Mouse (Mus musculus) lung, embryonic 15.5 days (tissue): Measurements from ENCODE around the gene Prr29. TPM values are rescaled to one million over a fixed set of nuclear protein-coding genes. Genes with fewer than 3 reads are reported as not detected.

ENCODE experiments used
- ATAC-seq: fragments of 200-750 bp; cut with Nextera tagmentation; 2 replicates; pipeline ENCODE4 v1.8.0; 2017; ENCODE audit warnings: moderate number of reproducible peaks, borderline replicate concordance; ENCODE audit not compliant: low FRiP score, low TSS enrichment; ENCODE audit errors: extremely low read depth
- H3K27ac ChIP-seq: fragments of 300-500 bp; sonication (generic); 2 replicates; pipeline ENCODE4 v1.5.1; 2015; ENCODE audit warnings: moderate library complexity, mild to moderate bottlenecking, inconsistent platforms
- H3K27me3 ChIP-seq: fragments of 300-500 bp; sonication (generic); 2 replicates; pipeline ENCODE4 v1.6.1; 2015; ENCODE audit warnings: inconsistent platforms
- H3K36me3 ChIP-seq: fragments of 300-500 bp; sonication (generic); 2 replicates; pipeline ENCODE4 v1.6.1; 2015; ENCODE audit warnings: inconsistent platforms
- H3K4me1 ChIP-seq: fragments of 300-500 bp; sonication (generic); 2 replicates; pipeline ENCODE4 v1.6.1; 2015; ENCODE audit warnings: inconsistent platforms
- H3K4me2 ChIP-seq: fragments of 300-500 bp; sonication (generic); 2 replicates; pipeline ENCODE4 v1.6.1; 2015; ENCODE audit warnings: inconsistent platforms, mild to moderate bottlenecking, moderate library complexity
- H3K4me3 ChIP-seq: fragments of 300-500 bp; sonication (generic); 2 replicates; pipeline ENCODE4 v1.5.1; 2015; ENCODE audit warnings: mild to moderate bottlenecking, inconsistent platforms
- H3K9ac ChIP-seq: fragments of 300-500 bp; sonication (generic); 2 replicates; pipeline ENCODE4 v1.6.1; 2015; ENCODE audit warnings: inconsistent platforms
- H3K9me3 ChIP-seq: fragments of 300-500 bp; sonication (generic); 2 replicates; pipeline ENCODE4 v1.6.1; 2016; ENCODE audit warnings: inconsistent platforms
- WGBS: fragments of 180-500 bp; shearing (Covaris S2); methylation state at CpG from one replicate; pipeline ENCODE4 v1.1.7; 2015; 5-methylcytosine and 5-hydroxymethylcytosine counted together
- polyA plus RNA-seq: library from polyadenylated mRNA; unstranded; fragments of >200 nt; fragmentation: Nextera tagmentation; extraction: Ambion mirVana; gene quantifications from 2 replicates; pipeline ENCODE4 v1.2.1, GENCODE M21; 2015

Gene Prr29
- 0.93 and 1.1 TPM in 2 replicates for polyA plus RNA-seq

DNA sequence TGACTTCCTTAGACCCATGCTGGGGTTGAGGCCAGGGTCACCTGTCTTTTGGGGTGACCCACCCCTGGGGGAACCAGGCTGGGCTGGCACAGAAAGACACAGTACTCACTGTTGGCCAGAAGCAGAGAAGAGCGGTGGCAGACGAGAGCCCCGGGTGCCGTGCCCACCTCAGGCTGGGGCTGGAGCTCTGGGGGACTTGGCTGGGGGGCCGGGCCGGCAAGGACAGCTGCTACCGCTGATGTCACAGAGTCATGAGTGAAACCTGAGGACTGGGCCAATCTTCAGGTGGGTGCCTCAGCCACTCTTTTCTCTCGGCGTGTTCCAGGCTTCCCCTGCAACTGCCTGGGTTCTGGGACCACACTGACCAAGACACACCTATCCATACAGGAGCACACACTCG lies at the start of gene Prr29:
Prr29 (plus strand) TSS at position 107 of the 400 bp plus-strand sequence.
- WGBS = 30% methylated on average over 10 of the region's 10 CpGs
- Histone ChIP-seq H3K9ac (no peak within 1 kb of the TSS), H3K27me3 (no peaks in the 10 kb centered on the region), H3K27ac (no peak within 1 kb of the TSS), H3K4me2 (peak within 1 kb of the TSS; percentile 21), H3K4me1 (peaks cover 24% of the 10 kb centered on the region), H3K9me3 (no peaks in the 10 kb centered on the region), H3K4me3 (no peak within 1 kb of the TSS), H3K36me3 (no peaks in the 10 kb centered on the region)
- ATAC-seq = 0 out of 2 replicates have a peak, but pooled peaks have one; percentile 29

DNA sequence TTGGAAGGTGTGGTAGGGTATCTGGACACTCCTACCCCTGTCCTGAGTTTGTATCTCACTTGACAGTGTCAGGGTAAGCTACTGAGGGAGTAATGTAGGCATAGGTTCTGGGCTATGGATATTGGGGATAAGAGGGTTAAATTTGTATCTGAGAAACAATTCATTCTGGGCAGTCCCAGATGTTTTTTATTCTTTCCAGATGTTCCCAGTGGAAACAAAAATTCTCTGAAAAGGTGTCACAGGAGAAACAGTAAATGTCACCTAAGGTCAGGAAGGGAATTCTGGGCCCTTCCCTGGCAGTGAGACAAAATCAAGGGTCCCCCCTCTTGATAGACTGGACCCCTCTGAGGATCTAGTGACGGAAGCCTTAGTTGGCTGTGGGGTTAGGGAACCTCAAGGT lies 48.9 kb upstream of the Prr29 start:
- Histone ChIP-seq H3K9ac (no peak overlapping the region), H3K27ac (no peak overlapping the region), H3K36me3 (no peaks in the 10 kb centered on the region), H3K4me1 (peaks cover 19% of the 10 kb centered on the region), H3K4me2 (no peak overlapping the region), H3K9me3 (no peaks in the 10 kb centered on the region), H3K27me3 (no peaks in the 10 kb centered on the region), H3K4me3 (no peak overlapping the region)
- no peak for ATAC-seq
- WGBS = 69% methylated on average over 1 of the region's 1 CpGs

DNA sequence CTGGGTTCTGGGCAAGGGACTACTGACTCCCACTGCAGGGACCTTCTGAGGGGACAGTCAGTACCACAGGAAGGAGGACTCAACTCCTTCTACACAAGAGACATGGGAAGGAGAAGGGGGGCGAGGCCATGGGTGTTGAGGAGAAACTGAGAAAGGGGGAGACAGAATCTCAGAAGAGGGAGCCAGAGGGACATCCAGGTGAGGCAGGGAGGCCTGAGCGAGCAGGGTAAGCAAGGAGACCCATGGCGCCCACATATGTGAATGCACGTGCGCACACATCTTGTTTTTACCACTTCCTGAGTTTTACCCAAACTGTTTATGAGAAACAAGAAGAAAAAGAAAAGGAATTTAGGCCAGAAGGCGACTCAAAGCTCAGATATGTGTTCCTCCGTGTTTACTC lies 47.5 kb upstream of the Prr29 start:
- no peak overlapping the region for H3K4me2 ChIP-seq
- H3K4me3 ChIP-seq = no peak overlapping the region
- no peak for ATAC-seq
- H3K27me3 ChIP-seq = no peaks in the 10 kb centered on the region
- no peaks in the 10 kb centered on the region for H3K36me3 ChIP-seq
- no peaks in the 10 kb centered on the region for H3K9me3 ChIP-seq
- H3K4me1 ChIP-seq = peaks cover 19% of the 10 kb centered on the region
- WGBS = 66% methylated on average over 7 of the region's 7 CpGs
- no peak overlapping the region for H3K9ac ChIP-seq
- no peak overlapping the region for H3K27ac ChIP-seq

DNA sequence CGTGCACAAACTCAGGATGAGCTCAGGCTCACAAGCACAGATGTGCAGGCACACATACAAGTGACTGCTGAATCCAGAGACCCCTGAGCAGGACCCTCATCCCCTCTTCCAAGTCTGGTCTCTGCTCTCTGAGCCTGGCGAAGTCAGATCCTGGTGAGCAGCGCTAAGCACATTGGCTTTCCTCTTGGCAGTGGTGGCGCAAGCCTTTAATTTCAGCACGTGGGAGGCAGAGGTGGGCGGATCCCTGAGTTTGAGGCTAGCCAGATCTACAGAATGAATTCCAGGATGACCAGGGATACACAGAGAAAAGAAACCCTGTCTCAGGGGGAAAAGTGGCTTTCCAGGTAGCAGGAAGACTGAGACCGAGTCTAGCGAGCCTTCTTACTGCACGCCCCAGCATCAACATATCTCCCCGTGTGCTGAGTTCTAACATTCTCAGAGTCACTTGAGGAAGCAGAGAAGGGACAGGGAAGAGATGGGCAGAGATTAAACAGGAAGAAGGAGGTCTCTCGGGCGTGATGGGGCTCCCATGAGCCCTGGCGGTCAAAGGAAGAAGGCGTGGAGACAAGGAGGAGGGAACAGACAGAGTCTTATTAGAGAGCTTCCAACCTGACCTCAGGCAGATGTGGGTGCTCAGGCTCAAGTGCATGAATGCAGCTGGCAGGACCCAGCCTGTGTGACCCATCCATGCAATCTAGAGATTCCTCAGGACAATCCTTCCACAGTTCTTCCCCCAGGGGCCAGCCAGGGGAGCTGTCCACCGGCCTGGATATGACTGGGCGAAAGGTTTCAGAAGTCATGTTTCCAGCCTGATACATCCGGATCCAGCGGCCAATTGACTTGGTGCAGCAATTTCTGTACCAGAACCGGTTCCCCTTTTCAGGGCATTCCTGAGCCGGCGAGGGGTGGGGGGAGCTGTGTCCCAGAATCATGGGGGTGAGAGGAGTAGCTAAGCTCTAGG lies 46.6 kb upstream of the Prr29 start:
- no peak overlapping the region for H3K4me3 ChIP-seq
- H3K4me1 ChIP-seq = peaks cover 12% of the 10 kb centered on the region
- no peaks in the 10 kb centered on the region for H3K9me3 ChIP-seq
- H3K27ac ChIP-seq = no peak overlapping the region
- no peak overlapping the region for H3K9ac ChIP-seq
- no peaks in the 10 kb centered on the region for H3K27me3 ChIP-seq
- ATAC-seq = no peak
- 58% methylated on average over 21 of the region's 21 CpGs for WGBS
- H3K36me3 ChIP-seq = no peaks in the 10 kb centered on the region
- no peak overlapping the region for H3K4me2 ChIP-seq

DNA sequence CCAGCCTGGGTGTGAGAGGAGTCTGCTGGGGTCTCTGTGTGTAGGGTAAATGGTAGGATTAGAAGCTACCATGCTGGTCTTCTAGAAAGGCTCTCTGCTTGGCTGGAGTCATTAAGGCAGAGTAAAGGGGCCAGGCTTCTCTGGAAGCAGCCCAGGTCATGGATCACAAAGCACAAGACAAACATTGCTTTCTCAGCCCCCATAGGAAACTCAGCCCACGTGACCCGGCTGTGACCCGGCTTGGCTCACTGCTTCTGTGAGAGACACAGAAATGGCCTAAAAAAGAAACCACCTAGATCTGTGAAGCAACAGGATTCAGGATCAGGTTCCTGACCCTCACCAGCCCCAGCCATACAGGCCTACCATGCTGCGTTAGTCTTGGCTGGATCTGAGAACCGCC lies 40.4 kb upstream of the Prr29 start:
- Histone ChIP-seq H3K4me3 (no peak overlapping the region), H3K4me1 (peaks cover 9% of the 10 kb centered on the region; the same call in 1 of the 2 replicates), H3K27ac (no peak overlapping the region), H3K27me3 (no peaks in the 10 kb centered on the region), H3K4me2 (no peak overlapping the region), H3K9me3 (no peaks in the 10 kb centered on the region), H3K36me3 (no peaks in the 10 kb centered on the region), H3K9ac (no peak overlapping the region)
- no peak for ATAC-seq
- 62% methylated on average over 5 of the region's 5 CpGs for WGBS

DNA sequence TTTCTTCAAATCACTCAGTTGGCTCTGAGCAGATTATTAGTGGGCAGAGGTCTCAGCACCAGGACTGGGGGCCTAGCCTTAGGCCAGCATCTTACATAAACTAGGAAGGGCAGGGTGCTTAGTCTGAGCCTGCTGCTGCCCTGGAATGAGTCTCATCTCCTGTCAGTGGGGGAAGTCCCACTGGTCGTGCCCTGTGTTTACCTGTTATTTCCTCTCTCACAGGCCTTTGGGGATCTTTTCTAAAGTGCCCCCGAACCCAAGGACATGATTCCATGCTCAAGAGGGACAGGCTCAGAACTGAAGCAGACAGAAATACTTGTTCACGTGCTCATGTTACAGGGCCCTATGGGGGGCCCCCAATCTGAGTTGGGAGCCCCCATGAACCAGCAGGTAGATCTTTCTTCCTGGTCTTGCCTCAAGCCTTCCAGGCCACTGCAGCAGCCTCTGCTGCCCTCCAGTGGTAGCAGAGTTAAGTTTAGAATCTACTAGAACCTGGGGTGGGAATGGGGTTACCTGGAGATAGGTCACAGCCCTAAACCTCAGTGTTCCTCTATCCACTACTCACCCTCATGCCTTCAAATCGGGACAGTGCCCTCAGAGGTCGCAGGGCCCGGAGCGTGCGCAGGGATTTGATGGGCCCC lies 39.6 kb upstream of the Prr29 start:
- H3K4me3 ChIP-seq = no peak overlapping the region
- no peak overlapping the region for H3K9ac ChIP-seq
- H3K9me3 ChIP-seq = no peaks in the 10 kb centered on the region
- no peak overlapping the region for H3K27ac ChIP-seq
- WGBS = 59% methylated on average over 8 of the region's 8 CpGs
- H3K27me3 ChIP-seq = no peaks in the 10 kb centered on the region
- no peak for ATAC-seq
- H3K4me2 ChIP-seq = no peak overlapping the region
- peaks cover 9% of the 10 kb centered on the region; the same call in 1 of the 2 replicates for H3K4me1 ChIP-seq
- no peaks in the 10 kb centered on the region for H3K36me3 ChIP-seq

DNA sequence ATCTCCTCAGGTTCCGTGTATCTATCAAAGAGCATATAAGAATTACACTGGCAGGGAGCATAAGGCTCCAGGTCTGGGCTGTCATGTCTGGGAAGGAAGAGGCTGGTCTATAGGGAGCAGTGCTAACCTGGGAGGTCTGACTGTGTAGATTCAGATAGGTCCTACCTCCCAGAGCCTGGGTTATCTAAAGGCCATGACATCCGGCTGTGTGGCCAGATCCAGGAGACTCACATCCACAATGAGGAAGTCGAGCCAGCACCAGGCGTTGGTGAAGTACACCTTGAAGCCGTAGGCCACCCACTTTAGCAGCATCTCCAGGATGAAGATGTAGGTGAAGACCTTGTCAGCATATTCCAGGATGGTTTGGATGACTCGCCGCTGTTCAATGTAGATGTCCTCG lies 38.8 kb upstream of the Prr29 start:
- H3K36me3 ChIP-seq = no peaks in the 10 kb centered on the region
- H3K4me2 ChIP-seq = no peak overlapping the region
- no peaks in the 10 kb centered on the region for H3K9me3 ChIP-seq
- no peak overlapping the region for H3K4me3 ChIP-seq
- WGBS = 68% methylated on average over 8 of the region's 8 CpGs
- no peak for ATAC-seq
- H3K27me3 ChIP-seq = no peaks in the 10 kb centered on the region
- H3K27ac ChIP-seq = no peak overlapping the region
- H3K9ac ChIP-seq = no peak overlapping the region
- H3K4me1 ChIP-seq = peaks cover 9% of the 10 kb centered on the region; the same call in 1 of the 2 replicates

DNA sequence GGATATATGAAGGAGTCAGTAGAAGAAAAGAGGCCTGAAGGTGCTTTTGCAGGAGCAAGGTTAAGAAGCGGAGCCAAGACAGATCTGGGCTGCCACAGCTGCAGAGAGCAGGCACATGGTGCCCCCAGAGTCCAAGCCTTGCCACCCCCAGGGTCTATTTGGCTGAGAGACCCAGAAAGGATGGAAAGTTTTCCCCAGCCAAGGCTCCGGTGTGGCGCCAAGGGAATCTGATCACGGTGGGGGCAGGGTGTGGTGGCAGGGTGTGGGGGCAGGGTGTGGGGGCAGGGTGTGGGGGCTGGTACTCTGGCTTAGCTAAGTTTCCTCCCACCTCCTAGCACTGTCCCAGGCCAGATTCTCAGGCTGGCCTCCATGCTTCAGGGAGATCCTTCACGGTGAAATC lies 36.8 kb upstream of the Prr29 start:
- H3K4me3 ChIP-seq = no peak overlapping the region
- H3K36me3 ChIP-seq = no peaks in the 10 kb centered on the region
- H3K27ac ChIP-seq = no peak overlapping the region
- no peak for ATAC-seq
- H3K4me1 ChIP-seq = peaks cover 9% of the 10 kb centered on the region; the same call in 1 of the 2 replicates
- WGBS = 29% methylated on average over 5 of the region's 5 CpGs
- no peak overlapping the region for H3K9ac ChIP-seq
- no peaks in the 10 kb centered on the region for H3K27me3 ChIP-seq
- no peak overlapping the region for H3K4me2 ChIP-seq
- H3K9me3 ChIP-seq = no peaks in the 10 kb centered on the region

DNA sequence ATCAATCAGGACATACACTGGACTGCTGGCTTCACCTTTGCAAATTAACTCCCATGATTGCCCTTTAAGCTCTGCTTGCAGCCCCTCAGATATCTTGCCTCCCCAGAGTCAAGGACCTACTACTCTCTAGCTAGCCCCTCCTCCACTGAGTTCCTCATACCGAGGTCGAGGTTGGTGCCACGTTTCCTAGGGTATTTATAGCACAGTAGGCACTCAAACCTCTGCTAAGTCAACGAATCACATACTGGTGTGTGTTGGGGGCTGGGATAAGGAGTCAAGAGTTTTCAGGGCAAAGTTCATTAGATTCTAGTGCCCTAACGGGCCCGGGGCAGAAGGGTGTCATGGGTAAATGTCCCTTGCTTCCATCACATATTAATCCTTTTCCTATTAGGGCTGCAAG lies 36.1 kb upstream of the Prr29 start:
- no peak overlapping the region for H3K4me3 ChIP-seq
- H3K4me1 ChIP-seq = peaks cover 9% of the 10 kb centered on the region; the same call in 1 of the 2 replicates
- H3K4me2 ChIP-seq = no peak overlapping the region
- H3K9me3 ChIP-seq = no peaks in the 10 kb centered on the region
- ATAC-seq = no peak
- H3K36me3 ChIP-seq = no peaks in the 10 kb centered on the region
- H3K9ac ChIP-seq = no peak overlapping the region
- no peaks in the 10 kb centered on the region for H3K27me3 ChIP-seq
- WGBS = 36% methylated on average over 6 of the region's 6 CpGs
- H3K27ac ChIP-seq = no peak overlapping the region

DNA sequence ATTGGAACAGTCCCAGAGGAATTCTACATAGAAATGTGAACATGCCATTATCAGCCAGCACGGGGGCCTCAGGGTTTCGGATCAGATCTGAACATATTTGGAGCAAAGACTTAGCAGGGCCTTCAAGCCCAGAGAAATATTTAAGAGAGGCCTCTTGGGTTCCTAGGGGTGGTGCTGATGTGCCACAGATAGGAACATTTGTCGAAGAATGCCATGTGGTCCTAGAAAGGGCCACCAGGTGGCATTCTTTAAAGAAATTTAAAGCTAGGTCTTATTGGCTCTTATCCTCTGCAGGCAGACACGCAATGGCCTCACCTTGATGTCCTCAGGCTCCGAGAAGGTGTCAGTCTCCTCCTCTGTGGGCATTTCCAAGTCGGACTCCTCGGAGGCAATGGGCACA lies 35.6 kb upstream of the Prr29 start:
- H3K27ac ChIP-seq = no peak overlapping the region
- no peaks in the 10 kb centered on the region for H3K9me3 ChIP-seq
- no peak for ATAC-seq
- peaks cover 9% of the 10 kb centered on the region; the same call in 1 of the 2 replicates for H3K4me1 ChIP-seq
- 48% methylated on average over 7 of the region's 7 CpGs for WGBS
- H3K36me3 ChIP-seq = no peaks in the 10 kb centered on the region
- no peak overlapping the region for H3K4me3 ChIP-seq
- H3K9ac ChIP-seq = no peak overlapping the region
- no peaks in the 10 kb centered on the region for H3K27me3 ChIP-seq
- H3K4me2 ChIP-seq = no peak overlapping the region

DNA sequence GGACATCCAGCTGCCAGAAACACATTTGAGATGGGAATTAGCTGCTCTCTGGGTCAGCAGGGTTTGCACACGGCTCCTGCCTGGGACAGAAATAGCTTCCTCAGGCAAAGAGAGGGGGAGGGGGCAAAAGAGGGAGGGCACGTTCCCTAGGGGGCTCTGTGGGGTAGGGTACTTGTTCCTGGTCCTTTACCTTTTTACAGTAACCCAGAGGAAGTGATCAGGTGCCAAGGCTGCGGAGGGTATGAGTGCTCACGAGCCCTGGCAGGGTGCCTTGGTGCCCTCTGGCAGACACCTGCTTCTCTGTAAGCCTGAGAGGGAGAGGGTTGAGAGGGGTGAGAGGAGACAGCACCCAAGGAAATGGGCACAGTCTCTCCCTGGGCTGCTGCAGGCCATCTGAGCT lies 32.8 kb upstream of the Prr29 start:
- whole genome bisulfite sequencing = 36% methylated on average over 4 of the region's 4 CpGs
- H3K27me3 ChIP-seq = no peaks in the 10 kb centered on the region
- no peak overlapping the region for H3K4me2 ChIP-seq
- no peaks in the 10 kb centered on the region for H3K9me3 ChIP-seq
- H3K4me3 ChIP-seq = no peak overlapping the region
- no peak overlapping the region for H3K9ac ChIP-seq
- H3K36me3 ChIP-seq = no peaks in the 10 kb centered on the region
- ATAC-seq = no peak
- peaks cover 9% of the 10 kb centered on the region; the same call in 1 of the 2 replicates for H3K4me1 ChIP-seq
- no peak overlapping the region for H3K27ac ChIP-seq

DNA sequence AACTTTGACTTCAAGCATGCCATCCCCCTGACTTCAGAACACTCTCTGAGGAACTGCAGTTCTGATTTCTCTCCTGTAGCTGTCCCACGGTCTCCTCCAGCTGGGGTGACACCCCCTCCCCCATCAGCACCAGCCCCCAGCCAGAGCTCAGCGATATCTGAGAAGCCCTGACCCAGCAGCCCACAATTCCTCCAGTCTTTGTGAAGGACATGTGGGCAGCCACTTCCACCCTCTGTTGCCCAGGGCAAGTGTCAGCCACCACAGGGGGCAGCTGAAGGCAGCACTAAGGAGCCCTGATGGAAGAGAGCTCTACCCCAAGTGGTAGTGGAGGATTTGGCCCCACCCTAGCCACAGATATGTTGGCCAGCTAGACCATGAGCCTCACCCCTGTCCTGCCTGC lies 31.2 kb upstream of the Prr29 start:
- WGBS = 13% methylated on average over 2 of the region's 2 CpGs
- H3K4me1 ChIP-seq = peaks cover 6% of the 10 kb centered on the region; the same call in 1 of the 2 replicates
- H3K27me3 ChIP-seq = no peaks in the 10 kb centered on the region
- no peak overlapping the region for H3K4me3 ChIP-seq
- no peak overlapping the region for H3K9ac ChIP-seq
- no peak overlapping the region for H3K27ac ChIP-seq
- no peak for ATAC-seq
- no peaks in the 10 kb centered on the region for H3K9me3 ChIP-seq
- H3K4me2 ChIP-seq = no peak overlapping the region
- no peaks in the 10 kb centered on the region for H3K36me3 ChIP-seq
